Mouse (Mus musculus) spleen, postnatal 10 days (tissue): ENCODE measurements at regions not wholly inside any gene's neighbourhood (a gene's known extent, or its start where the extent isn't known, plus 50 kb on each side); places are given as distances from the start of the nearest gene placed in this dataset.

Experiments
- DNase-seq, 2 experiments: peaks; one replicate each; pipeline ENCODE4 v3.0.0; 2021 to 2022; ENCODE audit warnings: low spot score in 2 of 2

- DNase-seq, result no peak
Observed at GRCm38 (mm10) chr6:51057229-51057628, 375.2 kb upstream of the Nfe2l3 start.

GRCm38 (mm10) chr6:51059923-51060847 is 372.3 kb upstream of the Nfe2l3 start:
- no peak for DNase-seq

- DNase-seq, result no peak
Observed at GRCm38 (mm10) chr6:51060848-51061535, 371.5 kb upstream of the Nfe2l3 start.

GRCm38 (mm10) chr6:51065156-51065555 is 367.3 kb upstream of the Nfe2l3 start:
- DNase-seq, result no peak

- DNase-seq, result no peak
Observed at GRCm38 (mm10) chr6:51067332-51067731, 365.1 kb upstream of the Nfe2l3 start.

GRCm38 (mm10) chr6:51069945-51070344 is 362.5 kb upstream of the Nfe2l3 start:
- no peak for DNase-seq

GRCm38 (mm10) chr6:51071243-51071642 is 361.2 kb upstream of the Nfe2l3 start:
- no peak for DNase-seq

- DNase-seq, result no peak
Observed at GRCm38 (mm10) chr6:51075026-51075425, 357.4 kb upstream of the Nfe2l3 start.

GRCm38 (mm10) chr6:51076861-51077768 is 355.4 kb upstream of the Nfe2l3 start:
- no peak for DNase-seq

- no peak for DNase-seq
Observed at GRCm38 (mm10) chr6:51077769-51078096, 354.7 kb upstream of the Nfe2l3 start.

- DNase-seq, result no peak
Observed at GRCm38 (mm10) chr6:51078353-51078966, 354.0 kb upstream of the Nfe2l3 start.

GRCm38 (mm10) chr6:51078967-51079355 is 353.5 kb upstream of the Nfe2l3 start:
- no peak for DNase-seq

GRCm38 (mm10) chr6:51081056-51081455 is 351.4 kb upstream of the Nfe2l3 start:
- no peak for DNase-seq

GRCm38 (mm10) chr6:51084656-51085055 is 347.8 kb upstream of the Nfe2l3 start:
- no peak for DNase-seq

GRCm38 (mm10) chr6:51085547-51085946 is 346.9 kb upstream of the Nfe2l3 start:
- DNase-seq, result no peak

GRCm38 (mm10) chr6:51086347-51086746 is 346.1 kb upstream of the Nfe2l3 start:
- no peak for DNase-seq

GRCm38 (mm10) chr6:51087806-51088205 is 344.7 kb upstream of the Nfe2l3 start:
- no peak for DNase-seq

- no peak for DNase-seq
Observed at GRCm38 (mm10) chr6:51088641-51089372, 343.7 kb upstream of the Nfe2l3 start.

- no peak for DNase-seq
Observed at GRCm38 (mm10) chr6:51093196-51093595, 339.3 kb upstream of the Nfe2l3 start.

GRCm38 (mm10) chr6:51094304-51094703 is 338.2 kb upstream of the Nfe2l3 start:
- DNase-seq, result no peak

- no peak for DNase-seq
Observed at GRCm38 (mm10) chr6:51097488-51097887, 335.0 kb upstream of the Nfe2l3 start.
